Mouse (Mus musculus) induced T-regulatory cell, adult 2 months (primary cell): ENCODE results near the gene Apbb2.

Experiments used
- DNase-seq: peaks from one replicate; pipeline ENCODE4 v3.0.0-alpha.2; 2012; ENCODE audit warnings: low read depth

Apbb2 gene

DNA sequence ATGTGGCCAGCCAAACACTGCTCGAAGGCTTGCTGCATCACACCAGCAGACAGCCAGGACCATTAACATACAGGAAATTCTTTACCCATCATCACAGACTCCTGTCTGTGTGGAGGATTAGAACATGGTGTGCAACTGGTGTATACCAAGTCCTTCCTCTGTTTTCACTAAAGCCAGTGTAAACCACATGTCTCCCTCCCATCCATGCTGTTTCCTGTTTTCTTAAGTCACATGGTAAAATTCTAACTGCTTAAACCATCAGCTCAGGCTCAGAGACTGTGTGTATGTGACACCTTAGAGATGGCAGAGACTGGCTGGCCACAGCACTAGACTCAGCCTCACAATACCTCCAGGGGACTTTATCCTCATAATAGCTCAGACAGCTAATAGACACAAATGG, 236.5 kb downstream of the Apbb2 start:
- DNase-seq, result no peak

- DNase-seq, result no peak
Observed at GRCm38 (mm10) chr5:66378968-66379367, 239.6 kb downstream of the Apbb2 start.

GRCm38 (mm10) chr5:66376589-66377270, 241.9 kb downstream of the Apbb2 start:
- DNase-seq, result no peak

DNA sequence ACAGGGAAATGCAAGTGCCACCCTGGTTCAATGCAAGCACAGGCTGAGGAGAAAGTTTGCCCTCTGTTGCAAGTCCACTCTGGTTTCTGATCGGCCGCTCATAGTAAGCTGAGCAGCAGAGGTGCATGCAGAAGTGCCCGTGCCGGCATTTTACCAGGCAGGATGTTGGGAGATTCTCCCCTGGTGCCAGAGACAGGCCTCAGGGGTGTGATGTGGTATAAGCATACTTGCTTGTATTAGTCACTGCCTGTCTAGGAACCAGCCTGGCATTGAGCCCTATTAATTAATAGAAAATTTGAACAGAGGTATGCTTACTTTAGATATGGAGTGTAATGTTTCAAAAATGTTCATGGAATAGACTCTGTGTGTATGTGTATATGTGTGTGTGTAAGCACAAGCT, 244.2 kb downstream of the Apbb2 start:
- no peak for DNase-seq

DNA sequence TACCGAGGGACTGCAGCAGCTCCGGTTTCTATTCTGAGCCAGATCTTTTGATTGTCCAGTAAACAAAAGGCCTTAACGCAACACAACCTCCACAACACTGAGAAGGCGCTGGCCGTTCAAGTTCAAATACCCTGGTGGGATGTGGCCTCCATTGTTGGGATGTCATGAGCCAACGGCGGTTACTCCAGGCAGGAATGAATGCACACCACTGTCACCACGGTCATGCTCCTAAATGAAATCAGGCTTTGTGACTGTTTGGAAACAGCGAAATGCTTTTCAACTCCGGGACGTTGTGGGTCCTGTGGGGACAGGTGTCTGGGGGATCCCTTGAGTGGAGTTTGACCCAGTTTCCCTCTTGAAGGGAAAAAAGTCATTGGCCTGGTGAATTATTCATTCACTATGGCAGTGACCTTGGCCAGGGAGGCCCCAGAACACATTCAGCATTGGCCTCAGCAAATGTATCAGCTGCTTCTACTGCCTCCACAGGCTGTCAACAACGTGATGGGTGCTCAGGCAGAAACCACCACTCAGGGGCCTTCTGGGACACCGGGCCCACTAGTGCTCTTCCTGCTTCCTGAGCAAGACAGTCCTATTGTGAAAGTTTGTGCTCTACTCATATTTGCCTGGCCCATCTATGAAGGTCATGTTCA, 244.9 kb downstream of the Apbb2 start:
- no peak for DNase-seq

- DNase-seq, result no peak
Observed at GRCm38 (mm10) chr5:66371131-66371530, 247.5 kb downstream of the Apbb2 start.

DNA sequence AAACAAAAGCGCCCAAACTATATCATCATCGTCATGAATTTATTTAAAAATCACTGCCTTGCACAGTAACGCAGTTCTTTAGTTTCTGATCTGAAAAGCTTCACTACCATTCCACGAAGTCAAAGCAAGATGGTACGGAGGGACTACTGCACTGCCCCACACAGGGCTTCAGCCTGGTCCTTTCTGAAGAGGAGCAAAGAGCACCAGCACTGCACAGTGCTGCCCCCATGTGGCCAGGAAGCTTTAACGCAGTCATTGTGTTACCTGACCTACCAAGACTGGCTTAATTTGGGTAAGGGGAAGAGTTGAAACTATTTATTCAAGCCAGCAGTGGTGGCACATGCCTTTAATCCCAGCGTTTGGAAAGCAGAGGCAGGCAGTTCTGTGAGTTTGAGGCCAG, 249.6 kb downstream of the Apbb2 start:
- peak; percentile 65 for DNase-seq

DNA sequence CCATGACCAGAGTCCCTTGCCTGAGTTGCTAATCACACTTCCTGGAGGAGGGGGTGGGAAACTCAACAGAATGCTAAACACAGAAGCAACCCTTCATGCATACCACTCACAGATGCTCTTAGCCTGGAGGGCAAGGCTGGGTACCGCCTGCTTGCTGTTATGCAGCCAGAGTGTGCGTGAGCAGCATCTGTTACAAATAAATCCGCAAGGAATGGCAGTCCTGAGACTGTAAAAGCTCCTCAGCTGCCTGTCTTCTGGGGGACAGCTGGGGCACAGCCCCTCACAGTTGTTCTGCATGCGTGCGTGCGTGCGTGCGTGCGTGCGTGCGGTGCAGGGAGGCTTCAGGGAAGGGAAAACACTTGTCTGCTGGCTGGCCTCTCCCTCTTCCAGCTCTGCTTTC, 250.9 kb downstream of the Apbb2 start:
- no peak for DNase-seq

GRCm38 (mm10) chr5:66363274-66364261, 255.0 kb downstream of the Apbb2 start:
- no peak for DNase-seq

- DNase-seq, result no peak
Observed at GRCm38 (mm10) chr5:66360739-66361138, 257.8 kb downstream of the Apbb2 start.

DNA sequence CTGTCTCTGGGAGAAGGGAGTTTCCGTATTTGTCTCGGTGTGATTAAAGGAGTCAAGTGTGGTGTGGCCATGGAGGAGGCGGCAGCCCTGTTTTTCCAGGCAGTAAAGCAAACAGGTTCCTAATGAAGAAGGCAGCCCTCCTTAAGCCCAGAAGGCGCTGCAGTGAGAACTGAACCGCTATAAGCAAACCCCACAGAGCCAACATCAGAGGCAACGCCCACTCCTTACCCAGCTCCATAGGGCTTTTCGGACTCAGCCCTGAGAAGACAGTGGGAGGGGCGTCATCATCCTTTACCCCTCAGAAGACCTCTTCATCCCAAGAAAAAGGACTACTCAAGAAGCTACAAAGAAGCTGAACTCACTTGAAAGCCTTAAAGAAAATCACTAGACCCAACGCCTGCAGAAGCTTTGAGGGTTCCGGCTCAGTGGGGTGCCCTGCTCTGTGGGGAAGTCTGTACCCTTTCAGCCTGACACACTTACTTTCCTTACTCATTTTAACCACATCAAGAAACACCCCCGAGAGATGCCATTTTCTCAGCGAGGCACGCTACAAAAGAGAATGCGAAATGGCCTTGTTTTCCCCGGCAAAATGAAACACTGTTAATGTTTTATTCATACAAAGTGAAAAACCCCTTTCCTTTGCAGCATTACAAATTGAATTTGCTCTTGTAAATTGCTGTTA, 258.7 kb downstream of the Apbb2 start:
- no peak for DNase-seq

GRCm38 (mm10) chr5:66355147-66355546, 263.4 kb downstream of the Apbb2 start:
- DNase-seq, result no peak

GRCm38 (mm10) chr5:66353876-66354275, 264.7 kb downstream of the Apbb2 start:
- DNase-seq, result no peak

DNA sequence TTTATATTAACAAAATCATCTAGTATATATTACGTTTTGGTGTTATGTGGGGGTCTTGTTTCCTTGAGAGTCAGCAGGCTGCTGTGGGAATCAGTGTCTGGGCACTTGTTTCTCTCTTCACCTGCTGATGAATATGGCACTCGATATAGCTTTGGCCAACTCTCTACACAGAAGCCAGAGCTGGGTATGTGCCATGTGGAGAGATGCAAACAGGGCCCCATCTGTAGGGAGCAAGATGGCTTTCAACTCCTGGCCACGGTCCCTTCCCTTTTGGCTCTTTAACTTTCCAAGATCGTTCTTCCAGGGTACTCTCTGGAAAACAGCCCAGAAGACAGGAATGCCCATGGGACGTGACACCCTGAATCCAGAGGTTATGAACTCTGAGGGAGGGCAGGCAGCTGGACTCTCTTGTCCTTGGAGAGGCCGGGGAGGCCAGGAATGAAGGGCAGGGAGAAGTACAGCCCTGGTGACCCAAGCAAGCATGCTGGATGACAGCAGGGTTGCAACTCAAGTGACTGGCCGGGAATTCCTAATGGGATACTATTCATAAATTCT, 266.7 kb downstream of the Apbb2 start:
- DNase-seq, result no peak

DNA sequence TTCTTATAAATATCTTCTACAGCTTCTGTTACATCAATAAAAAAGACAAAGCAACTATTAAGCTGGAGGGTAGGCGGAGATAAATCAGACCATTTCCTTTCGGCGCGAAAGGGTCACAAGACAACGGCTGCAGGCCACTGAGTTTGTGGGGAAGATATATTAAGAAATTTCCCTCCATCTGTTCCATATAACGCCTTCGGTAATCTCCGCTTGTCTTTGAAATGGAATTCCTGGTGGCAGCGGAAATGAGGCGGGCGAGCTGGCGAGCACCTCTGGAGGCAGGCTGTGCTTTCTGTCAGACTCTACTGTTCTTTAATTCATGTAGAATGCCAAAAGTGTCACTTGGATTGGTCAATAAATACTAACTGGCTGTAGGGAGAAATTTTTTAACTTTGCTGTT, 267.5 kb downstream of the Apbb2 start:
- DNase-seq, result no peak

GRCm38 (mm10) chr5:66350611-66351010, 268.0 kb downstream of the Apbb2 start:
- no peak for DNase-seq

- DNase-seq, result no peak
Observed at GRCm38 (mm10) chr5:66348421-66348820, 270.2 kb downstream of the Apbb2 start.

- DNase-seq, result no peak
Observed at GRCm38 (mm10) chr5:66346756-66347155, 271.8 kb downstream of the Apbb2 start.

- DNase-seq, result no peak
Observed at GRCm38 (mm10) chr5:66345140-66345539, 273.4 kb downstream of the Apbb2 start.

- no peak for DNase-seq
Observed at GRCm38 (mm10) chr5:66344182-66344581, 274.4 kb downstream of the Apbb2 start.

DNA sequence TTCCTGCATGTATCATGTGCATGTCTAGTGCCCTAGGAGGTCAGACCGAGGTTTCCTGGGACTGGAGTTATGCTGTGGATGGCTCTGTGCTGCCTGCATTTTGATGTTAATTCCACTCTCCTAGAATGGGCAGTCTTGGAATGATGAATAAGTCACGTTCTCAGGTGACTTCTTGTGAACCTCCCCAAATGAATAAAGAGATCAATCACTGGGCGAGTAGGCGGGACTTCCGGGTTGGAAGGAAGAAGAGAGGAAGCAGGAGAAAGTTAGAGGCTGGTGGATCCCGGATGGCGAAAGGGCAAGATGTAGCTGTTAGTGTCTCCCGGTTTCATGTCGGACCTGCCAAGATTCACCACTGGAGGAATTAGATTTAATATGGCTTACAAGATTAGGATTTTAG, 276.3 kb downstream of the Apbb2 start:
- no peak for DNase-seq

GRCm38 (mm10) chr5:66341848-66342247, 276.7 kb downstream of the Apbb2 start:
- DNase-seq, result no peak
